Mouse (Mus musculus) stomach, embryonic 15.5 days (tissue): ENCODE data around the gene Gm6040. TPM values are rescaled to one million over a fixed set of nuclear protein-coding genes. Genes with fewer than 3 reads are reported as not detected.

Source experiments
- ATAC-seq: fragments of 200-750 bp; cut with Nextera tagmentation; 2 replicates; pipeline ENCODE4 v1.8.0; 2017; ENCODE audit warnings: low read depth, moderate number of reproducible peaks, moderate TSS enrichment; ENCODE audit not compliant: insufficient read depth, low FRiP score
- H3K27ac ChIP-seq: fragments of 300-500 bp; sonication (generic); 2 replicates; pipeline ENCODE4 v1.5.1; 2015; ENCODE audit warnings: mild to moderate bottlenecking, inconsistent platforms
- H3K27me3 ChIP-seq: fragments of 300-500 bp; sonication (generic); replicated peaks from 2 replicates; pipeline ENCODE4 v1.6.1; 2015; ENCODE audit warnings: inconsistent platforms
- H3K36me3 ChIP-seq: fragments of 300-500 bp; sonication (generic); 2 replicates; pipeline ENCODE4 v1.6.1; 2015; ENCODE audit warnings: inconsistent platforms
- H3K4me1 ChIP-seq: fragments of 300-500 bp; sonication (generic); 2 replicates; pipeline ENCODE4 v1.6.1; 2015; ENCODE audit warnings: inconsistent platforms
- H3K4me2 ChIP-seq: fragments of 300-500 bp; sonication (generic); 2 replicates; pipeline ENCODE4 v1.6.1; 2015; ENCODE audit warnings: mild to moderate bottlenecking, inconsistent platforms
- H3K4me3 ChIP-seq: fragments of 300-500 bp; sonication (generic); replicated peaks from 2 replicates; pipeline ENCODE4 v1.5.1; 2015; ENCODE audit warnings: inconsistent platforms
- H3K9ac ChIP-seq: fragments of 300-500 bp; sonication (generic); 2 replicates; pipeline ENCODE4 v1.6.1; 2015; ENCODE audit warnings: inconsistent platforms
- H3K9me3 ChIP-seq: fragments of 300-500 bp; sonication (generic); 2 replicates; pipeline ENCODE4 v1.6.1; 2016; ENCODE audit warnings: inconsistent platforms
- WGBS: fragments of 180-500 bp; shearing (Covaris S2); methylation state at CpG from one replicate; pipeline ENCODE4 v1.1.7; 2015; 5-methylcytosine and 5-hydroxymethylcytosine counted together
- polyA plus RNA-seq: library from polyadenylated mRNA; unstranded; fragments of >200 nt; fragmentation: Nextera tagmentation; extraction: Ambion mirVana; gene quantifications from 2 replicates; pipeline ENCODE4 v1.2.1, GENCODE M21; 2015

The Gm6040 gene
- not detected in 2 replicates for polyA plus RNA-seq

DNA sequence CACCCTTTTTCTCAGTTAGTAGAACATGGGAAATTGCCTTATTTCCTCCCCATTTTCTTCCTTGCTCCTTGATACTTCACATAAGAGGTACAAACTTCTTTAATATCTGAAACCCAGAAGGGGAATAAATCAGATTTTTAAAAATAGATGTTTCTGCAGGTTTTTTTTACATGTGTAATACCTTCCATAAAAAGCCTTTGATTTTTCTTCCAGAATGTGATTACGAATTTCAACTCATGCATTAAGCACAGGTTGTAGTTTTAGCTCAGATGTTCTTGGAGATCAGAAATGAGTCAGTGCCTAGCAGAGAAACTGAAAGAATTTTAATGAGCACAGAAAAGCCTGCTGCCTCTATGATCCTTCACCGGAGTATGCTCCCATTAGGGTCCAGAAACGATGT is at the start of gene Gm6040:
TSS of gene Gm6040 (minus strand) at position 101 of the 400 bp plus-strand sequence.
- no peak within 1 kb of the TSS for H3K9ac ChIP-seq
- no peaks in the 10 kb centered on the region for H3K4me1 ChIP-seq
- no peaks in the 10 kb centered on the region for H3K9me3 ChIP-seq
- H3K36me3 ChIP-seq, result no peaks in the 10 kb centered on the region
- H3K27ac ChIP-seq, result no peak within 1 kb of the TSS
- no peak for ATAC-seq
- H3K4me3 ChIP-seq, result no peak within 1 kb of the TSS
- no peak within 1 kb of the TSS for H3K4me2 ChIP-seq
- no peaks in the 10 kb centered on the region for H3K27me3 ChIP-seq
- WGBS, result 76% methylated on average over 3 of the region's 3 CpGs

DNA sequence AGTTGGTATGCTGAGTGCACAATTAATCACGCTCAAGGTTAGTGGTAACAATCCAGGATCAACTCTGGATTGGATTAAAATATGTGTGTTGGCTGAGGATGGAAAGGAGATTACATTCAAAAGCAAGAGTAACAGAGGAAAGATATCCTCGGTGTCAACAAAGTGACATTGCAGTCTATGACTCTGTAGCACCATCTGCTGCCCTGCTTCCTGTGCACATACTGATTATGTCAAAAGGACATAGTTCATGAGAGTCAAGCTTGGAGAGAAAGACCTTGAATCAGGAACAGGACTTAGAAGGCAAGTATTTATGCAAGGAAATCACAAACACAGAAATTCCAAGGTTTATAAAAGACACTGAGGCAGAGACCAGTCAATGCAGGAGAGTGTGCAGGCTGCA is 42.7 kb upstream of the Gm6040 start:
- H3K9me3 ChIP-seq, result no peaks in the 10 kb centered on the region
- H3K27ac ChIP-seq, result no peak overlapping the region
- H3K4me2 ChIP-seq, result no peak overlapping the region
- no peaks in the 10 kb centered on the region for H3K27me3 ChIP-seq
- no peak overlapping the region for H3K9ac ChIP-seq
- H3K4me3 ChIP-seq, result no peak overlapping the region
- WGBS, result 70% methylated on average over 2 of the region's 2 CpGs
- H3K36me3 ChIP-seq, result no peaks in the 10 kb centered on the region
- no peak for ATAC-seq
- H3K4me1 ChIP-seq, result no peaks in the 10 kb centered on the region

DNA sequence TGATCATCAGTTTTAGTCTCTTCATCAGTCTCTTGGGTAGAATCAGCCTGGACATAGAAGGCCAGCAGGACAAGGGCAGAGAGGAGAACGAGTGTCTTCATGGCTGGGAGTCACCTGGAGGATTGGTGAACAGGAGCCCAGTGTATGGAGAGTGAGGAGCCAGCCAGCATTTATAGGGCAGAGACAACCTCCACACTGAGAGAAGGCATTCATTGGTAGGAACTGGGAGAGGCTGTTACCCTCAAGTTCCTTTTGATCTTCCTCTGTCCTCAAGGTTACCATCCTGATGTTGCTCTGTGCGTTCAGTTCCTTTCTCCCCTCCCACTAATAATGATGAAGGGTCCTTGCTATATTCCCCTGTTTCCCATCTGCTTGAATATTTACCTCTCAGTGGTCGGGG is 22.7 kb upstream of the Gm6040 start, which contains the start of gene AY761185:
TSS of gene AY761185 (minus strand) at position 101 of the 400 bp plus-strand sequence.
- Histone ChIP-seq H3K27me3 (no peaks in the 10 kb centered on the region), H3K9ac (no peak within 1 kb of the TSS), H3K36me3 (no peaks in the 10 kb centered on the region), H3K4me2 (no peak within 1 kb of the TSS), H3K9me3 (no peaks in the 10 kb centered on the region), H3K4me1 (no peaks in the 10 kb centered on the region), H3K27ac (no peak within 1 kb of the TSS), H3K4me3 (no peak within 1 kb of the TSS)
- WGBS, result 72% methylated on average over 3 of the region's 3 CpGs
- no peak for ATAC-seq

GRCm38 (mm10) chr8:20912288-20912687 is 9.6 kb downstream of the Gm6040 start:
- Histone ChIP-seq H3K4me2 (no peak overlapping the region), H3K36me3 (no peaks in the 10 kb centered on the region), H3K4me3 (no peak overlapping the region), H3K4me1 (no peaks in the 10 kb centered on the region), H3K9me3 (0 out of 2 replicates have a peak, but pooled peaks cover 2% of the 10 kb centered on the region), H3K27me3 (no peaks in the 10 kb centered on the region), H3K9ac (no peak overlapping the region), H3K27ac (no peak overlapping the region)
- ATAC-seq, result no peak
- WGBS, result 82% methylated on average over 1 of the region's 1 CpGs

GRCm38 (mm10) chr8:20908256-20908655 is 13.6 kb downstream of the Gm6040 start:
- H3K27ac ChIP-seq, result no peak overlapping the region
- no peaks in the 10 kb centered on the region for H3K9me3 ChIP-seq
- WGBS, result 58% methylated on average over 2 of the region's 2 CpGs
- no peaks in the 10 kb centered on the region for H3K36me3 ChIP-seq
- H3K4me3 ChIP-seq, result no peak overlapping the region
- H3K4me1 ChIP-seq, result no peaks in the 10 kb centered on the region
- H3K9ac ChIP-seq, result no peak overlapping the region
- ATAC-seq, result no peak
- no peaks in the 10 kb centered on the region for H3K27me3 ChIP-seq
- H3K4me2 ChIP-seq, result no peak overlapping the region

GRCm38 (mm10) chr8:20907119-20907518 is 14.8 kb downstream of the Gm6040 start:
- 84% methylated on average over 2 of the region's 2 CpGs for WGBS
- Histone ChIP-seq H3K4me2 (no peak overlapping the region), H3K27me3 (no peaks in the 10 kb centered on the region), H3K36me3 (no peaks in the 10 kb centered on the region), H3K4me1 (no peaks in the 10 kb centered on the region), H3K27ac (no peak overlapping the region), H3K9me3 (no peaks in the 10 kb centered on the region), H3K9ac (no peak overlapping the region), H3K4me3 (no peak overlapping the region)
- no peak for ATAC-seq

GRCm38 (mm10) chr8:20902527-20902926 is 19.3 kb downstream of the Gm6040 start, which contains the start of gene Gm15056:
Gene Gm15056, minus strand, starts transcription at chr8:20902627.
- H3K27ac ChIP-seq, result no peak within 1 kb of the TSS
- H3K4me3 ChIP-seq, result no peak within 1 kb of the TSS
- no peak for ATAC-seq
- 47% methylated on average over 2 of the region's 2 CpGs for WGBS
- no peaks in the 10 kb centered on the region for H3K9me3 ChIP-seq
- no peaks in the 10 kb centered on the region for H3K4me1 ChIP-seq
- no peaks in the 10 kb centered on the region for H3K27me3 ChIP-seq
- H3K9ac ChIP-seq, result no peak within 1 kb of the TSS
- H3K36me3 ChIP-seq, result no peaks in the 10 kb centered on the region
- H3K4me2 ChIP-seq, result no peak within 1 kb of the TSS

DNA sequence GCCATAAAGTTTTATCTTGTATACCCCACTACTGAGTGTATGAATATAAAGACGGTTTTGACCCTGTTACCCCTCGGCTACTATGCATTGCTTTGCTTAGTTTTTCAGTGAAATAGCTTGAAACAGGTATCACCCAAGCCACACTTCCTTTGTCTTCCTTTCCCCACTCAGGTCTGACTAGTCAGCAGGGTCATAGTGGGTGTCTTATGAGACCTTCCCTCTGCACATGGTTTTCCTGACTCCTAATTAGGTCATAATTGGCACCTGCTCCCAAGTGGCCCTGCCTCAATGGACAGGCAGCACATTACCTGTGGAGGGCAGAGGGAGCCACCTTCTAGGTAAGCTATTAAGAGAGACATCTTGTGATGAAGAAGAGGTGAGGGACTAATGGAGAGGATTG is 29.5 kb downstream of the Gm6040 start, which contains the start of gene Defb33:
TSS of gene Defb33 (plus strand) at position 301 of the 400 bp plus-strand sequence.
- Histone ChIP-seq H3K4me1 (no peaks in the 10 kb centered on the region), H3K27me3 (no peaks in the 10 kb centered on the region), H3K36me3 (no peaks in the 10 kb centered on the region), H3K4me3 (no peak within 1 kb of the TSS), H3K27ac (no peak within 1 kb of the TSS), H3K9ac (no peak within 1 kb of the TSS), H3K9me3 (no peaks in the 10 kb centered on the region), H3K4me2 (no peak within 1 kb of the TSS)
- WGBS, result 86% methylated on average over 2 of the region's 2 CpGs
- no peak for ATAC-seq

DNA sequence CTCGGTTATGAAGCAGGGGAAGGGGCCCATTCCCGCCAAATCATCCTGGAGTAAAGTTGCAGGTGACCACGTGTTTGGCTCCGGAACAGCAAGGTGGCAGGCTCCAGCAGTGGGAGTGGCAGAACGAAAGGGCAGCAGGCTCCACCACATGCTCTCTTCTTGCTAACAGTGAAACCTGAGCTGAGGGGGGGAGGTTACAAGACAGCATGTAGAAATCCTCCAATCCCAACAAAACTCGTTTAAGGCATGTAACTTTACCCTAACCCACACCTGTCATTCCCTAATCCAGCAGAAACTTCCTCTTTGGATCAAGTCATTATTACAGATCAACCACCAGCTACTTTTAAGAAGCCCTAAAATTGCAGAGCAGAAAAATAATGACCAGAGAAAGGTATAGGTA is 47.3 kb downstream of the Gm6040 start:
- ATAC-seq, result no peak
- Histone ChIP-seq H3K4me2 (no peak overlapping the region), H3K27me3 (no peaks in the 10 kb centered on the region), H3K4me3 (no peak overlapping the region), H3K9ac (no peak overlapping the region), H3K9me3 (no peaks in the 10 kb centered on the region), H3K4me1 (no peaks in the 10 kb centered on the region), H3K36me3 (no peaks in the 10 kb centered on the region), H3K27ac (no peak overlapping the region)
- WGBS, result 44% methylated on average over 6 of the region's 6 CpGs

Other genes starting within 250 kb of the Gm6040 start
- not detected in 2 replicates for gene Defb33, start 29.4 kb downstream of the Gm6040 start, polyA plus RNA-seq
- gene Gm15056, start 19.4 kb downstream of the Gm6040 start, polyA plus RNA-seq, result not detected in 2 replicates
- gene AY761185, start 22.6 kb upstream of the Gm6040 start, polyA plus RNA-seq, result not detected in 2 replicates
- not detected in 2 replicates for gene Defa21, start 103.5 kb upstream of the Gm6040 start, polyA plus RNA-seq
- gene Defa23, start 133.0 kb upstream of the Gm6040 start, polyA plus RNA-seq, result not detected in 2 replicates
- gene Defa35, start 143.0 kb upstream of the Gm6040 start, polyA plus RNA-seq, result not detected in 2 replicates
- gene Defa25, start 162.4 kb upstream of the Gm6040 start, polyA plus RNA-seq, result not detected in 2 replicates
- 0.63 TPM in 1 of 2 replicates, not detected in the other for gene Gm14851, start 174.0 kb upstream of the Gm6040 start, polyA plus RNA-seq
- gene Defa30, start 212.6 kb upstream of the Gm6040 start, polyA plus RNA-seq, result not detected in 2 replicates
- 0.78 TPM in 1 of 2 replicates, not detected in the other for gene Defa22, start 240.2 kb upstream of the Gm6040 start, polyA plus RNA-seq